Mouse (Mus musculus) sigmoid colon, adult 10 weeks (tissue): Measurements from ENCODE around the gene Itgb3. TPM values are rescaled to one million over a fixed set of nuclear protein-coding genes. Genes with fewer than 3 reads are reported as not detected.

Experiments
- polyA plus RNA-seq: library from polyadenylated mRNA; stranded (reverse); fragments of 350-450 nt; fragmentation: Illumina TruSeq; extraction: RNeasy Lipid Tissue Mini Kit (QIAGEN cat#74804); gene quantifications from one replicate; pipeline ENCODE4 v1.2.3, GENCODE M21; 2014; ENCODE audit warnings: low read depth, low replicate concordance

The Itgb3 gene
- polyA plus RNA-seq: 6.3 TPM

GRCm38 (mm10) chr11:104607491-104608245, at the start of gene Itgb3:
Itgb3 (plus strand) TSS chr11:104608000.

DNA sequence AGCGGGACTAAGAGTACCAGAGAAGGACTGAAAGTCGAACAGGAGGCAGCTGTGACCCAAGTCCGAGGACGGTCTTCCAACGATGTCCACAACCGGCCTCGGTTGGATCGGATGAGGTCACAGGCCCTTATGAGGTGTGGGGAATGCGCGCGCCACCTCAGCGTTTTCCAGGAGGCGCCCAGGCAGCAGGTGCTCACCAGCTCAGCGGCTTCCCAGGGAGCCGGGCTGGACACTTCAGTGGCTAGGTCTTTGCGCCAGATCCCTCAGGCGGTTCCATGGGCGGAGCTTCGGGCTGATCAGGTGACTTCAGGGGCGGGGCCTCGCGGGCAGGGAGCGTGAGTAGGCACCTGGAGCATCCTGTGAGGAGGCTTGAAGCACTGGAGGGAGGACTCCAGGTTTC, 77.7 kb downstream of the Itgb3 start, which contains the start of gene Gm11639:
Gene Gm11639, plus strand, starts transcription at position 160 of the 400 bp plus-strand sequence.

Other genes with a start within 250 kb of the Itgb3 start
- gene Kansl1, start 139.1 kb upstream of the Itgb3 start, polyA plus RNA-seq: 41.0 TPM
- gene Cdc27, start 57.4 kb upstream of the Itgb3 start, polyA plus RNA-seq: 85.6 TPM
- gene Myl4, start 57.3 kb upstream of the Itgb3 start, polyA plus RNA-seq: not detected
- gene Gm11639, start 77.7 kb downstream of the Itgb3 start, polyA plus RNA-seq: not detected